Mouse (Mus musculus): ENCODE measurements at regions not wholly inside any gene's neighbourhood (a gene's known extent, or its start where the extent isn't known, plus 50 kb on each side); places are given as distances from the start of the nearest gene placed in this dataset.

- no peak for DNase-seq (ENCODE audit: low read depth)
Observed at GRCm38 (mm10) chr13:44243211-44243610, 458.6 kb downstream of the Cd83 start.

- peak; percentile 11 for DNase-seq (ENCODE audit: low read depth)
Observed at GRCm38 (mm10) chr13:44246714-44247251, 462.2 kb downstream of the Cd83 start.

GRCm38 (mm10) chr13:44247861-44248260 lies 463.3 kb downstream of the Cd83 start:
- DNase-seq (ENCODE audit: low read depth): no peak

- no peak for DNase-seq (ENCODE audit: low read depth)
Observed at GRCm38 (mm10) chr13:44248401-44248800, 463.8 kb downstream of the Cd83 start.

- DNase-seq (ENCODE audit: low read depth): peak; percentile 37
Observed at GRCm38 (mm10) chr13:44249119-44249518, 464.5 kb downstream of the Cd83 start.

- DNase-seq (ENCODE audit: low read depth): no peak
Observed at GRCm38 (mm10) chr13:44250474-44251201, 466.1 kb downstream of the Cd83 start.

GRCm38 (mm10) chr13:44251503-44251902 lies 466.9 kb downstream of the Cd83 start:
- no peak for DNase-seq (ENCODE audit: low read depth)

- DNase-seq (ENCODE audit: low read depth): no peak
Observed at GRCm38 (mm10) chr13:44252496-44252895, 467.9 kb downstream of the Cd83 start.

- no peak for DNase-seq (ENCODE audit: low read depth)
Observed at GRCm38 (mm10) chr13:44258422-44258821, 470.9 kb upstream of the Jarid2 start.

GRCm38 (mm10) chr13:44260039-44260438 lies 469.2 kb upstream of the Jarid2 start:
- no peak for DNase-seq (ENCODE audit: low read depth)

- DNase-seq (ENCODE audit: low read depth): no peak
Observed at GRCm38 (mm10) chr13:44260637-44261333, 468.5 kb upstream of the Jarid2 start.

GRCm38 (mm10) chr13:44272746-44273524 lies 456.3 kb upstream of the Jarid2 start:
- no peak for DNase-seq (ENCODE audit: low read depth)

- no peak for DNase-seq (ENCODE audit: low read depth)
Observed at GRCm38 (mm10) chr13:44277952-44278351, 451.3 kb upstream of the Jarid2 start.

GRCm38 (mm10) chr13:44279036-44279435 lies 450.2 kb upstream of the Jarid2 start:
- no peak for DNase-seq (ENCODE audit: low read depth)

GRCm38 (mm10) chr13:44280296-44280695 lies 449.0 kb upstream of the Jarid2 start:
- DNase-seq (ENCODE audit: low read depth): no peak

GRCm38 (mm10) chr13:44281796-44282195 lies 447.5 kb upstream of the Jarid2 start:
- no peak for DNase-seq (ENCODE audit: low read depth)

GRCm38 (mm10) chr13:44282306-44282705 lies 447.0 kb upstream of the Jarid2 start:
- no peak for DNase-seq (ENCODE audit: low read depth)

GRCm38 (mm10) chr13:44282731-44283571 lies 446.3 kb upstream of the Jarid2 start:
- DNase-seq (ENCODE audit: low read depth): no peak

GRCm38 (mm10) chr13:44285881-44286280 lies 443.4 kb upstream of the Jarid2 start:
- DNase-seq (ENCODE audit: low read depth): no peak

GRCm38 (mm10) chr13:44290199-44290598 lies 439.1 kb upstream of the Jarid2 start:
- DNase-seq (ENCODE audit: low read depth): peak; percentile 10

GRCm38 (mm10) chr13:44292476-44293056 lies 436.7 kb upstream of the Jarid2 start:
- peak; percentile 71 for DNase-seq (ENCODE audit: low read depth)
